Mouse (Mus musculus): Measurements from ENCODE around the gene Myl6. TPM values are rescaled to one million over a fixed set of nuclear protein-coding genes. Genes with fewer than 3 reads are reported as not detected.

Myl6 gene
- polyA plus RNA-seq, 1 experiment from 2014 or later, result 685 TPM

DNA sequence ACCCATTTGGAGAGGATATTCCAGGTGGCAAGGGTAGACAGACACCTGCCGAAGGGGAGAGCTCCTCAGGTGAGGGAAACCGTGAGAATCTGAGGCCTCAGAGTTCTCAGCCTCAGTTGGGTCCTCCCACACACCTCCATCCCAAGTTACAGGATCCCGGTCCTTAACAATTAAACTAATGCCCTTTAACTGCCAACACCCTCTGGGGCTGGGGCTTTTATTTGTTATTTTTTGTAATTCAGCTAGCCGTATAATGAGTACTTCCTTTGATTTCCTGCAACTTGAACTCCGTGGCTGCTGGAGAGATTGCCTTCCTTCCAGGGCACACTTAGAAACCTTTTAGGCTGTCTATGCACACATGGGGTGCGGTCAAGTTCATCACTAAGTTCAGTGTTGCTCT, 49.6 kb downstream of the Myl6 start:
- no peak for DNase-seq (ENCODE audit: low spot score)
- no peak overlapping the region for H3K27ac ChIP-seq (ENCODE audit: low read depth, low read length)
- no peak for ATAC-seq (replicated peaks; ENCODE audit: low FRiP score)
- peaks cover 6% of the 10 kb centered on the region; the same call in 1 of the 2 replicates for H3K36me3 ChIP-seq (ENCODE audit: control insufficient read depth, insufficient read depth, low read length)
- no peaks in the 10 kb centered on the region for H3K9me3 ChIP-seq (ENCODE audit: control insufficient read depth, low read length)
- WGBS, result 74% methylated on average over 6 of the region's 6 CpGs
- no peak overlapping the region for H3K9ac ChIP-seq (ENCODE audit: low read depth, low read length)
- H3K27me3 ChIP-seq (replicated peaks; ENCODE audit: control insufficient read depth, insufficient read depth, low read length), result no peaks in the 10 kb centered on the region
- H3K4me1 ChIP-seq (replicated peaks; ENCODE audit: control insufficient read depth, insufficient read depth, low read length), result no peaks in the 10 kb centered on the region
- H3K4me2 ChIP-seq, result no peak overlapping the region
- no peak overlapping the region for H3K4me3 ChIP-seq (ENCODE audit: low read depth, low read length)

DNA sequence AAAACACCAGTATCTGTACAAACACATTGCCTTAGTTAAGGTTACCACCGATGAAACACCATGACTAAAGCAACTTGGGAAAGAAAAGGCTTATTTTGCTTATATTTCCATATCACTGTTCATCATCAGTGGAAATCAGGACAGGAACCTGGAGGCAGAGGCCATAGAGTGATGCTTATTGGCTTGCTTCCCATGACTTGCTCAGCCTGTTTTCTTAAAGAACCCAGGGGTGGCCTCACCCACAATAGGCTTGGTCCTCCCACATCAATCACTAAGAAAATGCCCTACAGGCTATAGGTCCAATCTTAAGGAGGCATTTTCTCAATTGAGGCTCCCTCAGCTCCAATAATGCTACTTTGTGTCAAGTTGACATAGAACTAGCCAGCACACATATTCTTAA, 51.2 kb downstream of the Myl6 start:
- Histone ChIP-seq H3K4me3 (ENCODE audit: low read depth, low read length) (no peak overlapping the region), H3K4me1 (replicated peaks; ENCODE audit: control insufficient read depth, insufficient read depth, low read length) (no peaks in the 10 kb centered on the region), H3K9ac (ENCODE audit: low read depth, low read length) (no peak overlapping the region), H3K27me3 (replicated peaks; ENCODE audit: control insufficient read depth, insufficient read depth, low read length) (no peaks in the 10 kb centered on the region), H3K27ac (ENCODE audit: low read depth, low read length) (no peak overlapping the region), H3K36me3 (ENCODE audit: control insufficient read depth, insufficient read depth, low read length) (peaks cover 21% of the 10 kb centered on the region), H3K4me2 (no peak overlapping the region), H3K9me3 (ENCODE audit: control insufficient read depth, low read length) (no peaks in the 10 kb centered on the region)
- no peak for DNase-seq (ENCODE audit: low spot score)
- no peak for ATAC-seq (replicated peaks; ENCODE audit: low FRiP score)
- WGBS, result 89% methylated on average over 1 of the region's 1 CpGs

- Histone ChIP-seq H3K4me3 (ENCODE audit: low read depth, low read length) (no peak overlapping the region), H3K4me2 (no peak overlapping the region), H3K4me1 (replicated peaks; ENCODE audit: control insufficient read depth, insufficient read depth, low read length) (no peaks in the 10 kb centered on the region), H3K36me3 (ENCODE audit: control insufficient read depth, insufficient read depth, low read length) (peaks cover 30% of the 10 kb centered on the region), H3K27me3 (replicated peaks; ENCODE audit: control insufficient read depth, insufficient read depth, low read length) (no peaks in the 10 kb centered on the region), H3K9ac (ENCODE audit: low read depth, low read length) (no peak overlapping the region), H3K27ac (ENCODE audit: low read depth, low read length) (no peak overlapping the region), H3K9me3 (ENCODE audit: control insufficient read depth, low read length) (no peaks in the 10 kb centered on the region)
- DNase-seq (ENCODE audit: low spot score) (no peak), ATAC-seq (replicated peaks; ENCODE audit: low FRiP score) (no peak)
- 86% methylated on average over 10 of the region's 10 CpGs for WGBS
These were observed 52.4 kb downstream of the Myl6 start for GRCm38 (mm10) chr10:128441324-128442119.

Small RNA genes within 50 kb of the gene (microRNA-seq; reads per million reads assigned to microRNA genes)
- gene Mir6916 (ENCODE audit: borderline number of aligned reads) (not detected), gene Mir8105 (ENCODE audit: borderline number of aligned reads) (1.1 reads per million)

Other genes with a start within 250 kb of the Myl6 start
- gene Apon, start 240.0 kb downstream of the Myl6 start, polyA plus RNA-seq (2014; fragmentation: Nextera tagmentation; extraction: Ambion mirVana), result 0.43 and 0.92 TPM in 2 replicates
- gene Apof, start 225.5 kb downstream of the Myl6 start, polyA plus RNA-seq (2014; fragmentation: Nextera tagmentation; extraction: Ambion mirVana), result 25.0 and 28.0 TPM in 2 replicates
- 12.5 and 14.9 TPM in 2 replicates for gene Stat2, start 223.6 kb downstream of the Myl6 start, polyA plus RNA-seq (2014; fragmentation: Nextera tagmentation; extraction: Ambion mirVana)
- gene Il23a, start 195.4 kb downstream of the Myl6 start, polyA plus RNA-seq (2014; fragmentation: Nextera tagmentation; extraction: Ambion mirVana), result 0.12 and 0.22 TPM in 2 replicates
- 27.8 and 29.9 TPM in 2 replicates for gene Pan2, start 190.8 kb downstream of the Myl6 start, polyA plus RNA-seq (2014; fragmentation: Nextera tagmentation; extraction: Ambion mirVana)
- 195 and 221 TPM in 2 replicates for gene Cnpy2, start 171.7 kb downstream of the Myl6 start, polyA plus RNA-seq (2014; fragmentation: Nextera tagmentation; extraction: Ambion mirVana)
- 255 and 280 TPM in 2 replicates for gene Cs, start 156.4 kb downstream of the Myl6 start, polyA plus RNA-seq (2014; fragmentation: Nextera tagmentation; extraction: Ambion mirVana)
- 8.4 and 10.5 TPM in 2 replicates for gene Coq10a, start 125.1 kb downstream of the Myl6 start, polyA plus RNA-seq (2014; fragmentation: Nextera tagmentation; extraction: Ambion mirVana)
- 12.2 and 13.4 TPM in 2 replicates for gene Ankrd52, start 117.0 kb downstream of the Myl6 start, polyA plus RNA-seq (2014; fragmentation: Nextera tagmentation; extraction: Ambion mirVana)
- 16.5 and 17.6 TPM in 2 replicates for gene Slc39a5, start 92.9 kb downstream of the Myl6 start, polyA plus RNA-seq (2014; fragmentation: Nextera tagmentation; extraction: Ambion mirVana)
- 101 and 104 TPM in 2 replicates for gene Nabp2, start 82.7 kb downstream of the Myl6 start, polyA plus RNA-seq (2014; fragmentation: Nextera tagmentation; extraction: Ambion mirVana)
- 19.1 and 20.4 TPM in 2 replicates for gene Rnf41, start 82.5 kb downstream of the Myl6 start, polyA plus RNA-seq (2014; fragmentation: Nextera tagmentation; extraction: Ambion mirVana)
- 59.0 and 59.7 TPM in 2 replicates for gene Smarcc2, start 34.9 kb downstream of the Myl6 start, polyA plus RNA-seq (2014; fragmentation: Nextera tagmentation; extraction: Ambion mirVana)
- 3.9 and 4.2 TPM in 2 replicates for gene Myl6b, start 4.5 kb upstream of the Myl6 start, polyA plus RNA-seq (2014; fragmentation: Nextera tagmentation; extraction: Ambion mirVana)
- gene Esyt1, start 31.7 kb upstream of the Myl6 start, polyA plus RNA-seq (2014; fragmentation: Nextera tagmentation; extraction: Ambion mirVana), result 19.1 TPM in 2 replicates
- gene Zc3h10, start 53.6 kb upstream of the Myl6 start, polyA plus RNA-seq (2014; fragmentation: Nextera tagmentation; extraction: Ambion mirVana), result 9.9 and 11.1 TPM in 2 replicates
- 3,476 and 3,859 TPM in 2 replicates for gene Rpl41, start 55.2 kb upstream of the Myl6 start, polyA plus RNA-seq (2014; fragmentation: Nextera tagmentation; extraction: Ambion mirVana)
- gene Pa2g4, start 71.8 kb upstream of the Myl6 start, polyA plus RNA-seq (2014; fragmentation: Nextera tagmentation; extraction: Ambion mirVana), result 384 and 397 TPM in 2 replicates
- gene Erbb3, start 95.5 kb upstream of the Myl6 start, polyA plus RNA-seq (2014; fragmentation: Nextera tagmentation; extraction: Ambion mirVana), result 3.0 and 3.7 TPM in 2 replicates
- 848 and 955 TPM in 2 replicates for gene Rps26, start 132.6 kb upstream of the Myl6 start, polyA plus RNA-seq (2014; fragmentation: Nextera tagmentation; extraction: Ambion mirVana)
- gene Ikzf4, start 151.8 kb upstream of the Myl6 start, polyA plus RNA-seq (2014; fragmentation: Nextera tagmentation; extraction: Ambion mirVana), result 0.96 and 1.3 TPM in 2 replicates
- gene Suox, start 179.9 kb upstream of the Myl6 start, polyA plus RNA-seq (2014; fragmentation: Nextera tagmentation; extraction: Ambion mirVana), result 12.4 and 12.5 TPM in 2 replicates
- 46.9 and 47.1 TPM in 2 replicates for gene Rab5b, start 202.1 kb upstream of the Myl6 start, polyA plus RNA-seq (2014; fragmentation: Nextera tagmentation; extraction: Ambion mirVana)
- 0.83 and 0.85 TPM in 2 replicates for gene Pmel, start 210.1 kb upstream of the Myl6 start, polyA plus RNA-seq (2014; fragmentation: Nextera tagmentation; extraction: Ambion mirVana)
- gene Cdk2, start 210.9 kb upstream of the Myl6 start, polyA plus RNA-seq (2014; fragmentation: Nextera tagmentation; extraction: Ambion mirVana), result 102 and 117 TPM in 2 replicates

All from liver, embryonic 11.5 days (tissue).